Mouse (Mus musculus) lung, postnatal 10 days (tissue): ENCODE measurements around the gene Cpsf3.

Experiments used
- DNase-seq: peaks from one replicate; pipeline ENCODE4 v3.0.0; 2021

The Cpsf3 gene

GRCm38 (mm10) chr12:21284761-21285441, at the start of gene Cpsf3:
Gene Cpsf3 (plus strand): TSS chr12:21285391.
- no peak for DNase-seq

DNA sequence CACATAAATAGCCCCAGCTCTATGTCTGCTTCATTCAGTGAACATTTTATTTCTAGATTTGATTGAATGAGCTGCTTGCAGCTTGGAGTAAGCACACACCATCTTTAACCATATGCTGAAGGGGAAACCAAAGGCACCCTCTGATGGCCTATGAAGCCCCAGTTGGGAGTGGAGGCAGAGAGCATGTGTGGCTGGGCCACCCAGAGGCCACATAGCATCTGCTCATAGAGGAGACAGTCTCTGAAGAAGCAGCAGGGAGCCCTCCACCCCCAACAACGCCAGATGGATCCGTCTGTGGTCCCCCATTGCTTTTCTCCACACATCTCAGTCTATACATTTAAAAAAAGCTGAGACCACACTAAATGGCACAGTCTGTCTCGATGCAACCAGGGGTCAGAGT, 43.2 kb upstream of the Cpsf3 start:
- DNase-seq: no peak

DNA sequence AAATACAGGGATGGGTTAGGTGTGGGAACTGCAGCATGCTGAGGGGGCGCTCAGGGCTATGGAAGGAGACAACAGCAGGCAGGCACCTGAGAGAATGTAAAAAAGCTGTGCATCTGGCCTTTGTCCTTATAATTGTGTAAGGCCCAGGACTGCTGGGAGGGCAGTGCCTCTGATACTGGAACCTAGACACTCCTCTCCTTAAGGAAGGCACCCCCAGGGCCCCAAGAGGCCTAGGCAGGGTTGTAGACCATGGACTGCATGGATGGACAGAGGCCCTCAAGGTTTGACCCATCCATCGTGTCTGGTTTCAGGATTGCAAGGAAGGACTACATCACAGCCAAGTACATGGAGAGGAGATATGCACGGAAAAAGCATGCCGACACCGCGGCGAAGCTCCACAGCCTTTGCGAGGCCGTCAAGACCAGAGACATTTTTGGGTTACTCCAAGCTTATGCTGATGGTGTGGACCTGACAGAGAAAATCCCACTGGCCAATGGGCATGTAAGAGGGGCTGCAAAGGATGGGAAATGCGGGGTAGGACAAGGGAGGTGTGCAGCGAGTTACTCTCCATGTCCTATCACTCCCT, 40.7 kb upstream of the Cpsf3 start:
- DNase-seq: no peak

- no peak for DNase-seq
Observed at GRCm38 (mm10) chr12:21247711-21248392, 37.3 kb upstream of the Cpsf3 start.

DNA sequence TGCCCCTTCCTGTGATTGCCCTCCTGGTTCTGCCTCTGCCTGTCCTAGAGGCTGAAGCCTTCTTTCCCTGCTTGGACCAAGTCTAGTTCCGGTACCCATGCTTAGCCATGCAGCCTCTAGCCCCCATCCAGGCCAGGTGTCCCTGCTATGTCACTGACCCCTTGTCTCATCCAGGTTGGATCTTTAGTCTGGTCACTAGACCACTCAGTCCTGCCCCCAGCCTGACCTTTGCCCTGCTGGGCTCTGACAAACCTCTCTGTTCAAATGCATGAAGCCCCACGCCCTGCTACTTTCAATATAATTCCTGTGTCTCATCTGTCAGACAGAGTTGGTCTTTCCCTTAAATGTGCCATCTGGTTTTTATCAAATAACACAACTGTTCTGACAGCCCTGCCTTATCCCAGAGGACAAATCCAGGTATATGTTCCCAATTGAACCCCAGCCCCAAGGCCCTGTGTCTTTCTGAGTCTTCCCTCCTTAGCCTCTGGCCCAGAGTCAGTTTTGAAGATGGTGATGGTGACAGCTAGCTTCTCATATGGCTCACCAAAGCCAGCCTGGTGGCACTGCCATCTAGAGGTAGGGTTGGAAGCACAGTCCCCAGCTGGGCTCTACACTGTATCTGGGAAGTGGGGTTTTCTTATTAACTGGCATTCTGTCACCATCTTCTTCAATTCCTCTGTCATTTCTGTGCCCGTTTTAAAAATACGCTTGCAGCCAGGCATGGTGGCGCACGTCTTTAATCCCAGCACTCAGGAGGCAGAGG, 24.5 kb upstream of the Cpsf3 start:
- DNase-seq: peak; percentile 29

DNA sequence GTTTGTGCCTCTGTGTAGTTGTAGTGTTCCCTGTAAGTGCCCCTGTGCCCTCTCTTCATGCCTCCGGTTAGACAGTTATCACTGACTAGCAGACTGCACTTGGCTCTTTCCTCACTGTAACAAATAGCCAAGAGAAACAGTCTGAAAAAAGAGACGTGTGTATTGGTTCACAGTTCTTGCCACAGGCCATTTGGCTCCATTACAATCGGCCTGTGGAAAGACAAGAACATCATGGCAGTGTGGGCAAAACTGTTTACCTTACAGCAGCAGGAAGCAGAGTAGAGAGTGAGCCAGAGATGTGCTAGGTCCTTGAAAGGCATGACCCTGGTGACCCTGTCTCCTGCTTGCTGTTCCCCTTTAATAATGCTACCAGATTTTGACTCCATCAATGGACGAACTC, 23.7 kb upstream of the Cpsf3 start:
- no peak for DNase-seq

DNA sequence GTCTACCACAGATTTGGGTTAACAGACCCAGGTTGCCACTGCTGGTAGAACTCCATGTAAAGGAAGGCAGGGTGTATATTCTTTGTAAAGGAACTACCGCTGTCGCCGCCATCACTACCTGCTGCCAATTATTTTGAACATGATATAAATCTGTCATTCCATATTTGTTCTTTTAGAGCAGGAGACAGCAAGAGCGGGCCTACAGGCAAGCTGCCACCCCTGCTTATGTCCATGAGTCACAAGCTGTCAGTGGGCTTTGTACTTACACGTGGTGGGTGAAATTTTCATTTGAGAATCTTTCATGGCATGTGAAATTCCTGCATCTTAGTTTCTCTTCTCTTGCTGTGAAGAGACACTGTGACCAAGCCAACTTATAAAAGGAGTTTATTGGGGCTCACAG, 21.9 kb upstream of the Cpsf3 start:
- no peak for DNase-seq

DNA sequence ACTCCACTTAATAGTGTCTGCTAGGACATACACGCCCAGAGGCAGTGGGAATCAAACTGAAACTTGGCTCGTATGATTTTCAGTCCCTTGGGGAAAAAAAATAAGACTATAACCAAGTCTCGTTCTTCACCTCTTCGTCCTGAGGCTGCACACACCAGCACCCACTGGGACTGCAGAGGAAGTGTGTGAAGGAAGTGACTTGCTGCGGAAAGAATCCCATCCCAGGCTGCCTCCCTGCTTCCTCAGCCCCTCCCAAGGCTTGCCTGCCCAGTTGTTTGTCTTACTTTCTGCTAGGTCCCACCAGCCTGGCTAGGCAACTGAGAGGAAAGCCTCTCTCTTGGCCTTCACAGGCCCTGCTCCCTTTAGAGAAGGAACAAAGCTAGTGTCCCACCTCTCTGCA, 20.9 kb upstream of the Cpsf3 start:
- DNase-seq: peak; percentile 72

DNA sequence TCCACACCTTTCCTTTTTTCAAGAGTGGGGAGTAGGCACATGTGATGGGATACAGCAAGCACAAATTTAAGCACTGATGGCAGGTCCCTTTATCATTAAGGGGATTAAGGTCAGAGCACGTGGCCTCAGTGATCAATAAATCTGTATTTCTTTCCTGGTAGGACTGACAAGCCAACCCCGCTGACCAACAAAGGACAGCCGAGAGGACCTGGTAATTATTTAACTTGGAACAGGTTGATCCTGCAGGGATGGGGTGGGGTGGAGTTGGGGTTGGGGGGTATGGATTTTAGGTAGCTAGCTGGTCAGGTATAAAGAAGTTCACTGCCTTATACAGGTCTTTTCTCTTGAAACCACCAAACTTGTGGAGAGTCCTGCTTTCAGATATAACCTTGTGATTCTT, 20.2 kb upstream of the Cpsf3 start:
- no peak for DNase-seq

DNA sequence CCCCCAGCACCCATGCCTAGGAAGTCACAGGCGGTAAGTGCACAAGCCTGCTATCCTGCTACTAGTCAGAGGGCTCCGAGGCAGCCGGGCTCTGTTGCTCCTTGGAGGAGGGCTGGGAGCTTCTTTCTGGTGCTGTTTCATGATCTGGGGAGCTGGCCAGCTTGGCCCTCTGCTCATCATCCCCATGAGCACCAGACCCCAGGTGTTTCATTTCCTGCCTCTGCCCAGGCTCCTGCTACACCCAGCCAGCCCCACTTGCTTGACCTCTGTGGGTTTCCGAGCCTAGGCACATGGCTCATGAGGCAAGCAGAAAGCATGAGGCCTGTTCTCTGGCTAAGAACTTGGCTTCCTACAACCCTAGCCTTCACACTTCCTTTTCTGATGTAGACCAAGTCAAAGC, 19.7 kb upstream of the Cpsf3 start:
- no peak for DNase-seq

GRCm38 (mm10) chr12:21265946-21266783, 19.0 kb upstream of the Cpsf3 start:
- DNase-seq: peak; percentile 86

- no peak for DNase-seq
Observed at GRCm38 (mm10) chr12:21266784-21267098, 18.4 kb upstream of the Cpsf3 start.

- no peak for DNase-seq
Observed at GRCm38 (mm10) chr12:21268083-21268616, 17.0 kb upstream of the Cpsf3 start.

GRCm38 (mm10) chr12:21274446-21274845, 10.7 kb upstream of the Cpsf3 start:
- DNase-seq: no peak

- no peak for DNase-seq
Observed at GRCm38 (mm10) chr12:21277352-21277864, 7.8 kb upstream of the Cpsf3 start.

- no peak for DNase-seq
Observed at GRCm38 (mm10) chr12:21285508-21286242, 484 bp downstream of the Cpsf3 start.

DNA sequence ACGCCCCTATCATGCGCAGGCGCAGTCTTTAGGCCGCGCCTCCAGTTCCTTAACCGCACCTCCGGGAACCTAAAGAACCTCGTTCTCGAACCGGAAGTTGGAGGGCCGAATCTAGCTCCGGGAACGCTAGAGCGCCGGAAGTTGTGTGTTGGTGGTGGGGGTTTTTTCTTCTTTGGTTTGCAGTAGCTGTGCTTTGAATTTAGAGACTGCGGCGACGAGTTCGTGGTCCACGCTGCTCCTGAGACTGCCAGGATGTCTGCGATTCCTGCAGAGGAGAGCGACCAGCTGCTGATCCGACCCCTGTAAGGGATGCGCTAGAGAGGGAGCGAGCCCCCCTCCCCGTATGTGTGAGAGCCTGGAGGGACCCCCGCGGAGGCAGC, 1.0 kb downstream of the Cpsf3 start, which contains the start of gene Itgb1bp1:
Gene Itgb1bp1, minus strand, starts transcription at position 42 of the 380 bp plus-strand sequence.
- DNase-seq: peak; percentile 99

DNA sequence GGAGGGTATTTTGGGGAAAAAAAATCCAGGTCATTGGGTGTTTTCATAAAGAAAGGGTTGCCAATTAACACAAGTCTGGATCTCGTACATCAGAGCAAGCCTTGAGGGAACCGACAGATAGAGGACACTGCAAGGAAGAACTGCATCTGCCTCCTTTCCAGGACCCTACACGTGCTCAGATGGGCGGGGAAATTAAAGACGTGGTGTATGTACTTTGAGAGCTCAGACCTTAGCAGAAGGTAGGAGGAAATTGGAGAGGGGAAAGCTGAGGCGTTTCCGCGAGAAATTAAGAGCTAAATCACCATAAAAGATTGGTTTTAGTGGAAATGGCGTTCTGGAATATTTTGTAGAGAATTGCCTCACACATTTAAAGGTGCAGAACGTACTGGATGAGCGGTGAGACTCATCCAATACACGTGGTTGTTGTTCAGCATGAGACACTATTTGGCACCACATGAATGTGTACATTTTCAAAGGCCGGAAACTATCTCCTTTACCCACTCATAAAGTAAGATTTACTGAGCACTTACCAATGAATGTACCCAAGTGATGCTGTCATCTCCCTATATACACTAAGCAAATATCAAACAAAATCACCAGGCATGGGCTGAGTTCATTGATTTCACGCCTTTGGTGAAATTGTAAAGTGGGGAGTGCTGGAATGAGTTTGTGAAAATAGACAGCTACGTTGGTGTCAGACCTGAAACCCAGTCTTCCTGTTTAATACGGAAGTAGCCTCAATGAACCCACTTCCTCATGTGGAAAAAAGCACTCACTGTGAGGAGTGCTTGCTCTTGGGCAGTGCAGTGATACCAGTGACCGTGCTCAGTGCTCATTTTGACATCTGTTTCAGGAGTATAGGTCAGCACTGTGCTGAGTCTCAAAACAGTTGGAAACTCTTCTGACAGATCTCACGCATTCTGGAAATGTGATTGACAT, 1.8 kb downstream of the Cpsf3 start:
- peak; percentile 26 for DNase-seq

GRCm38 (mm10) chr12:21288716-21289395, 3.7 kb downstream of the Cpsf3 start:
- peak; percentile 56 for DNase-seq

DNA sequence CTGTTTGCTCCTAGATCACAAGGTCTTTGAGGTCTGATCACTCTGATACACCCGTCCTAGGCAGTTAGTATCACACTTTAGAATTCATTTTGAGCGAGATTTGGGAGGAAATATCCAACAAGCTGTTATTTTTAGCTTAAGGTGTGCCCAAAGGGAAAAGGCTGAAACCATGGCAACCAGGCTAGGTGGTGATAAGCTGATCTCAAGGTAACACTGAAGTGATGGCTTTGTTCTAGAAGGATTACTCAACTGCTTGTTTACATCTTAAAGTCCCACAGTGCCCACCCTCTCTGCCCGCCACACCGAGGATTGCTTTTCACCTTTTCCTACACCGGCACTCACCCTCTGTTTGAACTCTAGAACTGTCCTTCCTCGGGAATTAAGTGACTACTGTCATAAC, 4.5 kb downstream of the Cpsf3 start:
- DNase-seq: peak; percentile 36
